Mouse (Mus musculus) 416B (cell line): ENCODE results near the gene D630039A03Rik.
"Not testable (repeated sequence)": the region's sequence is repeated elsewhere in the genome, so short reads cannot be mapped to it uniquely, and the experiment has no call there.

Source experiments
- DNase-seq: peaks from one replicate; pipeline ENCODE4 v3.0.0; 2011; ENCODE audit warnings: low read depth

The D630039A03Rik gene

DNA sequence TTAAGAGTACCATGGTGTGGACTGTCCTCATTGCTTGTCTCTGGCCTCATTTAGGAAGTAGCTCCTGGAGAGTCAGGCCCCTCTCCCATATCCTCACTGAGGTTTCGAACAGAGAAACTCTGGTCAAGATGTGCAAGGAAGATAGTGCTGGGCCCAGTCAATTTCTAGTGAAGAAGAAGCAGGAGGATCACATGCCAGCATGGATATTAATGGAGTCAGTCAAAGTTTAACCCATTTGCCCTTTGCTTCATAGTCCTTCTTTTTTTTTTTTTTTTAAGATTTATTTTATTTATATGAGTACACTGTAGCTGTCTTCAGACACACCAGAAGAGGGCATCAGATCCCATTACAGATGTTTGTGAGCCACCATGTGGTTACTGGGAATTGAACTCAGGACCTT is 27.1 kb downstream of the D630039A03Rik start:
- not testable (repeated sequence) for DNase-seq

- DNase-seq, result no peak
These were observed 27.9 kb downstream of the D630039A03Rik start for GRCm38 (mm10) chr4:57888246-57888645.

DNA sequence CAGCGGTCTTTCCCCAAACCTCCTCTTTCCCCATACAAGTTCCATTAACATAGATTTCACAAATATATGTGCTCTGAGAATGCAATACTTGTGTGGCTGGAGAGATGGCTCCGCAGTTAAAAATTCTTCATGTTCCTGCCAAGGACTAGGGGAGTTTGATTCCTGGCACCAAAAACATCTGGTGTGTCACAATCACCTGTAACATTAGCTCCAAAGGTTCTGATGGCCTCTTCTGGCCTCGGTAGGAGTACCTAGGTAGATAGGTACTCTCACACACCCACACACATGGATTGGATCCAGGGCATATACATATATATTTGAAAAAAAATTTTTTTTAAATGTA is 29.2 kb downstream of the D630039A03Rik start:
- no peak for DNase-seq

GRCm38 (mm10) chr4:57886066-57886887 is 29.8 kb downstream of the D630039A03Rik start:
- DNase-seq, result peak; percentile 48

- no peak for DNase-seq
These were observed 30.9 kb downstream of the D630039A03Rik start for GRCm38 (mm10) chr4:57885186-57885585.

- DNase-seq, result no peak
These were observed 31.6 kb downstream of the D630039A03Rik start for GRCm38 (mm10) chr4:57884511-57884910.

- DNase-seq, result peak; percentile 57
These were observed 32.3 kb downstream of the D630039A03Rik start for GRCm38 (mm10) chr4:57883520-57884421.

DNA sequence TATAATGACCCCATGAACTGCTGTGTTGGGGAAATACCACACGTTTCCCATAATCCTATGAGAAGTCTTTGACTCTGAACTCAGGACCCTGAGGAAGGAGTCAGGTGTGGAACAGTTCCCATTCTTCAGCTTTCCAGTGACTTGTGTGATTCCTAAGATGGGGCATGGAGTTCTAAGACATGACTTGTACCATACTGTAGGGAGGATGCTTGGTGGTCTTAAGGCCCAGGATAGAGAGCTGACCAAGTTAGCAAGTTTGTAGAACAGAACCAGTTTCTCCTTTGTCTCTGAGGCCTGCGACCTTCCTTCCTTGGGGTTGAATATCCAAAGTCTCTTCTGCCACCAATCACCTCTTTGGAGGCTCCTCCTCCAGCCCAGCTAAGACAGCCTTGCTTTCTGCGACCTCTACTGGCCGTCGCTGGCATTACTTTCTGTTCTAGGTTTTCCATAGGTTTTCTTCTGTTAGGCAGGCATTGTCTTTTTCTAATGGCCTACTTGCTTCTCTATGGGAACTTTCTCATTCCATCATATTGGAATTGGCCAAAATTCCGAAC is 36.2 kb downstream of the D630039A03Rik start:
- peak; percentile 73 for DNase-seq

- no peak for DNase-seq
These were observed 37.0 kb downstream of the D630039A03Rik start for GRCm38 (mm10) chr4:57879137-57879536.

DNA sequence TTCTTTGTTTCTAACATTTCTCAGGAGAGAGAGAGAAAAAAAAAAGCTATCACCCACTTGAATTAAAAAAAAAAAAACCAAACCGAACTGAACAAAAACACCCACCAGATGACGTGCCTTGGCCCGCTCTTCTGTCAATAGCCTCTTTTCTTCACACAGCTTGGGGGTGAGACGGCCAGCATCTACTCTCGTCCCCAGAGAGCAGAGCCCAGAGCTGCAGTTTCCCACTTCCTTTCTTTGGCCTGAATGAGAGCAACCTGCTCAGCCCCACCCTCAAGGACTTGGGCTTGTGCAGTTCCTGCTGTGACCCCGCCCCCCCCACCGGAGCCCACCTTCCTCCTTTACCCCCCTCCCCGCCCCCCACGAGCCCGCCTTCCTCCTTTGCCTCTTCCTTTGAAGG is 48.6 kb downstream of the D630039A03Rik start:
- DNase-seq, result no peak

GRCm38 (mm10) chr4:57866990-57867389 is 49.1 kb downstream of the D630039A03Rik start:
- no peak for DNase-seq

GRCm38 (mm10) chr4:57866088-57866487 is 50.0 kb downstream of the D630039A03Rik start:
- peak; percentile 38 for DNase-seq

- no peak for DNase-seq
These were observed 53.7 kb downstream of the D630039A03Rik start for GRCm38 (mm10) chr4:57862269-57862986.

DNA sequence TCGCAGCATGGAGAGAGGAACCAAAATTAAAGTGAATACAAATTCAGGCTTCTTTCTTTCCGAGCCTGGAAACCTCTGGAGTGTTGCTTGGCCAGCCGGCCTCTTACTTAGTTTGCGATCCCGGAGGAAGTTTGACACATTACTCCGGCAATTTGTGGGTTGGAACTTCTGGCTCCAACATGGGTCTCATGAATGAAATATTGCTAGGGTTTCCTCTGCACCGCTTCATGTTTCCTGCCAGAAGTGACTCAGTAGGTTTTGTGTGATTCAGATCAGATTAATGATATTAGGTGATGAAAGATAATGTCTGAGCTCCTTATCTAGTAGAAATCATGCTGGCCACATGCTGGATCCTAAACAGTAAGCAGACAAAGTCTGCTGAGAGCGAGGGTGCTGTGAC is 54.2 kb downstream of the D630039A03Rik start:
- DNase-seq, result peak; percentile 56

GRCm38 (mm10) chr4:57861166-57861565 is 54.9 kb downstream of the D630039A03Rik start:
- no peak for DNase-seq

DNA sequence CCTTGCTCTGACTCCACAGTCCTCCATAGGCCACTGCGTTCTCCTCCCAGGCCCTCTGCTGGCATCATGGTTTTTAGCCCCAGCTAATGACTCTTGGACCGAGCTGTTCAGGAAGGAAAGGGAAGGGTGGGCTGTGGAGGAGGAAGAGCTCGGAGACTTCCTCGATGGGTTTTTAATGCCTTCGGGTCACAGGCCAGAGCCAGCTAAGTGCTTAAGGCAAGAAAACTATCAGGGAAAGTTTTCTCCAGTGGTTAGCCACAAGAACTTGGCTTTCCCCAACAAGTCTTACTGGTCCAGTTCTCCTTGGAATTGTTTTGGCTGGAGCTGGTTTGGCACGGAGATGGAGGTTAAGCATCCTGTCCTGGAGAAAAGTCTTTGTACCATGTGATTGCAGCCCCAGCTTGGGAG is 55.9 kb downstream of the D630039A03Rik start:
- DNase-seq, result no peak
